Mouse (Mus musculus) kidney, postnatal 10 days (tissue): ENCODE measurements at regions not wholly inside any gene's neighbourhood (a gene's known extent, or its start where the extent isn't known, plus 50 kb on each side); places are given as distances from the start of the nearest gene placed in this dataset.

Experiments used
- DNase-seq: peaks from one replicate; pipeline ENCODE4 v3.0.0; 2021; ENCODE audit warnings: mixed read lengths

GRCm38 (mm10) chr2:71644038-71644470 is 97.5 kb upstream of the Dlx2 start:
- DNase-seq, result peak; percentile 58

GRCm38 (mm10) chr2:71647914-71648497 is 97.4 kb upstream of the Itga6 start:
- DNase-seq, result no peak

- DNase-seq, result no peak
Measured at GRCm38 (mm10) chr2:71651662-71652061, 93.8 kb upstream of the Itga6 start.

GRCm38 (mm10) chr2:71652261-71652801 is 93.1 kb upstream of the Itga6 start:
- DNase-seq, result peak; percentile 75

- DNase-seq, result peak; percentile 39
Measured at GRCm38 (mm10) chr2:71654817-71655503, 90.5 kb upstream of the Itga6 start.

GRCm38 (mm10) chr2:71655504-71656390 is 89.7 kb upstream of the Itga6 start:
- peak; percentile 36 for DNase-seq

GRCm38 (mm10) chr2:71656611-71657244 is 88.7 kb upstream of the Itga6 start:
- DNase-seq, result no peak

GRCm38 (mm10) chr2:71661438-71661837 is 84.0 kb upstream of the Itga6 start:
- no peak for DNase-seq

GRCm38 (mm10) chr2:71661986-71662385 is 83.4 kb upstream of the Itga6 start:
- no peak for DNase-seq

- no peak for DNase-seq
Measured at GRCm38 (mm10) chr2:71663453-71663852, 82.0 kb upstream of the Itga6 start.

- DNase-seq, result no peak
Measured at GRCm38 (mm10) chr2:71666927-71667326, 78.5 kb upstream of the Itga6 start.

- no peak for DNase-seq
Measured at GRCm38 (mm10) chr2:71667746-71668145, 77.7 kb upstream of the Itga6 start.

GRCm38 (mm10) chr2:71670228-71670790 is 75.1 kb upstream of the Itga6 start:
- peak; percentile 15 for DNase-seq

GRCm38 (mm10) chr2:71670882-71671281 is 74.5 kb upstream of the Itga6 start:
- DNase-seq, result peak; percentile 72

- peak; percentile 88 for DNase-seq
Measured at GRCm38 (mm10) chr2:71673087-71673920, 72.1 kb upstream of the Itga6 start.

- no peak for DNase-seq
Measured at GRCm38 (mm10) chr2:71680746-71681145, 64.7 kb upstream of the Itga6 start.

GRCm38 (mm10) chr2:71681148-71681547 is 64.3 kb upstream of the Itga6 start:
- no peak for DNase-seq

- DNase-seq, result no peak
Measured at GRCm38 (mm10) chr2:71683375-71683774, 62.0 kb upstream of the Itga6 start.

- no peak for DNase-seq
Measured at GRCm38 (mm10) chr2:71685239-71685638, 60.2 kb upstream of the Itga6 start.

GRCm38 (mm10) chr2:71689041-71689440 is 56.4 kb upstream of the Itga6 start:
- DNase-seq, result no peak
